Mouse (Mus musculus) embryonic facial prominence, embryonic 13.5 days (tissue): ENCODE measurements around the gene Sez6l. TPM values are rescaled to one million over a fixed set of nuclear protein-coding genes. Genes with fewer than 3 reads are reported as not detected.
A peak's percentile ranks its signal among the peaks of the same experiment; 100 is the strongest.

ENCODE experiments used
- ATAC-seq: fragments of 200-750 bp; cut with Nextera tagmentation; 2 replicates; pipeline ENCODE4 v1.8.0; 2017; ENCODE audit warnings: low read depth; ENCODE audit not compliant: insufficient number of reproducible peaks, insufficient read depth, low FRiP score, low TSS enrichment
- H3K27ac ChIP-seq: fragments of 300-500 bp; sonication (generic); 2 replicates; pipeline ENCODE4 v1.5.1; 2015; ENCODE audit warnings: moderate library complexity, mild to moderate bottlenecking, inconsistent platforms
- H3K27me3 ChIP-seq: fragments of 300-500 bp; sonication (generic); 2 replicates; pipeline ENCODE4 v1.6.1; 2015; ENCODE audit warnings: mild to moderate bottlenecking, inconsistent platforms
- H3K36me3 ChIP-seq: fragments of 300-500 bp; sonication (generic); 2 replicates; pipeline ENCODE4 v1.6.1; 2015; ENCODE audit warnings: mild to moderate bottlenecking, inconsistent platforms
- H3K4me1 ChIP-seq: fragments of 300-500 bp; sonication (generic); 2 replicates; pipeline ENCODE4 v1.6.1; 2015; ENCODE audit warnings: inconsistent platforms
- H3K4me2 ChIP-seq: fragments of 300-500 bp; sonication (generic); 2 replicates; pipeline ENCODE4 v1.6.1; 2015; ENCODE audit warnings: moderate library complexity, mild to moderate bottlenecking, inconsistent platforms
- H3K4me3 ChIP-seq: fragments of 300-500 bp; sonication (generic); 2 replicates; pipeline ENCODE4 v1.5.1; 2015; ENCODE audit warnings: mild to moderate bottlenecking, inconsistent platforms
- H3K9ac ChIP-seq: fragments of 300-500 bp; sonication (generic); 2 replicates; pipeline ENCODE4 v1.6.1; 2015; ENCODE audit warnings: mild to moderate bottlenecking, inconsistent platforms
- H3K9me3 ChIP-seq: fragments of 300-500 bp; sonication (generic); 2 replicates; pipeline ENCODE4 v1.6.1; 2016; ENCODE audit warnings: inconsistent platforms
- WGBS: fragments of 180-500 bp; shearing (Covaris S2); methylation state at CpG from one replicate; pipeline ENCODE4 v1.1.7; 2015; ENCODE audit warnings: mixed read lengths; 5-methylcytosine and 5-hydroxymethylcytosine counted together
- polyA plus RNA-seq: library from polyadenylated mRNA; unstranded; fragments of >200 nt; fragmentation: Nextera tagmentation; extraction: Ambion mirVana; gene quantifications from 2 replicates; pipeline ENCODE4 v1.2.1, GENCODE M21; 2015

Gene Sez6l
- polyA plus RNA-seq, 1 experiment from 2014 or later = 2.0 TPM

- ATAC-seq = no peak
- H3K4me2 ChIP-seq = no peak overlapping the region
- 53% methylated on average over 8 of the region's 8 CpGs for WGBS
- no peak overlapping the region for H3K27ac ChIP-seq
- no peaks in the 10 kb centered on the region for H3K36me3 ChIP-seq
- H3K9me3 ChIP-seq = no peaks in the 10 kb centered on the region; the same call in 1 of the 2 replicates
- no peak overlapping the region for H3K9ac ChIP-seq
- H3K4me3 ChIP-seq = no peak overlapping the region
- peaks cover 5% of the 10 kb centered on the region; the same call in 1 of the 2 replicates for H3K27me3 ChIP-seq
- peaks cover 16% of the 10 kb centered on the region; the same call in 1 of the 2 replicates for H3K4me1 ChIP-seq
These were observed 45.9 kb downstream of the Sez6l start for GRCm38 (mm10) chr5:112531111-112531510.

- Histone ChIP-seq H3K36me3 (no peaks in the 10 kb centered on the region), H3K9me3 (no peaks in the 10 kb centered on the region), H3K9ac (no peak overlapping the region), H3K4me3 (no peak overlapping the region), H3K27me3 (peaks cover 3% of the 10 kb centered on the region; the same call in 1 of the 2 replicates), H3K4me2 (no peak overlapping the region), H3K27ac (no peak overlapping the region), H3K4me1 (peaks cover 17% of the 10 kb centered on the region)
- 83% methylated on average over 19 of the region's 19 CpGs for WGBS
- no peak for ATAC-seq
These were observed 50.0 kb downstream of the Sez6l start for GRCm38 (mm10) chr5:112526936-112527335.

GRCm38 (mm10) chr5:112526435-112526834 lies 50.5 kb downstream of the Sez6l start:
- Histone ChIP-seq H3K4me1 (peaks cover 22% of the 10 kb centered on the region), H3K9me3 (no peaks in the 10 kb centered on the region), H3K9ac (no peak overlapping the region), H3K36me3 (no peaks in the 10 kb centered on the region), H3K4me3 (no peak overlapping the region), H3K27ac (no peak overlapping the region), H3K27me3 (peaks cover 8% of the 10 kb centered on the region), H3K4me2 (no peak overlapping the region)
- ATAC-seq = no peak
- WGBS = 70% methylated on average over 7 of the region's 7 CpGs

GRCm38 (mm10) chr5:112525980-112526379 lies 51.0 kb downstream of the Sez6l start:
- Histone ChIP-seq H3K27me3 (peaks cover 11% of the 10 kb centered on the region), H3K4me2 (no peak overlapping the region), H3K27ac (no peak overlapping the region), H3K4me1 (peaks cover 22% of the 10 kb centered on the region), H3K9ac (no peak overlapping the region), H3K4me3 (no peak overlapping the region), H3K9me3 (no peaks in the 10 kb centered on the region), H3K36me3 (no peaks in the 10 kb centered on the region)
- ATAC-seq = no peak
- 83% methylated on average over 3 of the region's 3 CpGs for WGBS

- ATAC-seq = no peak
- H3K36me3 ChIP-seq = no peaks in the 10 kb centered on the region
- no peak overlapping the region for H3K4me3 ChIP-seq
- no peak overlapping the region for H3K4me2 ChIP-seq
- H3K4me1 ChIP-seq = peaks cover 27% of the 10 kb centered on the region
- peaks cover 11% of the 10 kb centered on the region for H3K27me3 ChIP-seq
- H3K9ac ChIP-seq = no peak overlapping the region
- H3K27ac ChIP-seq = no peak overlapping the region
- no peaks in the 10 kb centered on the region for H3K9me3 ChIP-seq
- WGBS = 60% methylated on average over 5 of the region's 5 CpGs
These were observed 51.7 kb downstream of the Sez6l start for GRCm38 (mm10) chr5:112525271-112525670.

GRCm38 (mm10) chr5:112523796-112524195 lies 53.2 kb downstream of the Sez6l start:
- ATAC-seq = no peak
- H3K9me3 ChIP-seq = no peaks in the 10 kb centered on the region
- peaks cover 24% of the 10 kb centered on the region for H3K4me1 ChIP-seq
- no peak overlapping the region for H3K4me3 ChIP-seq
- H3K27ac ChIP-seq = no peak overlapping the region
- H3K9ac ChIP-seq = no peak overlapping the region
- no peak overlapping the region for H3K4me2 ChIP-seq
- H3K36me3 ChIP-seq = no peaks in the 10 kb centered on the region
- peaks cover 11% of the 10 kb centered on the region for H3K27me3 ChIP-seq
- WGBS = 96% methylated on average over 2 of the region's 2 CpGs

GRCm38 (mm10) chr5:112523331-112523730 lies 53.7 kb downstream of the Sez6l start:
- Histone ChIP-seq H3K9me3 (no peaks in the 10 kb centered on the region), H3K4me3 (no peak overlapping the region), H3K36me3 (no peaks in the 10 kb centered on the region), H3K27ac (no peak overlapping the region), H3K27me3 (peaks cover 11% of the 10 kb centered on the region), H3K4me1 (peaks cover 21% of the 10 kb centered on the region), H3K9ac (no peak overlapping the region), H3K4me2 (no peak overlapping the region)
- 80% methylated on average over 4 of the region's 4 CpGs for WGBS
- no peak for ATAC-seq

- Histone ChIP-seq H3K4me1 (peaks cover 21% of the 10 kb centered on the region), H3K9ac (no peak overlapping the region), H3K27me3 (peaks cover 11% of the 10 kb centered on the region), H3K4me3 (no peak overlapping the region), H3K36me3 (no peaks in the 10 kb centered on the region), H3K9me3 (no peaks in the 10 kb centered on the region), H3K4me2 (peak overlapping the region; percentile 24), H3K27ac (no peak overlapping the region)
- 11% methylated on average over 19 of the region's 19 CpGs for WGBS
- no peak for ATAC-seq
These were observed 55.1 kb downstream of the Sez6l start for GRCm38 (mm10) chr5:112521703-112522527.

GRCm38 (mm10) chr5:112520826-112521702 lies 55.9 kb downstream of the Sez6l start:
- Histone ChIP-seq H3K4me1 (peaks cover 21% of the 10 kb centered on the region), H3K27ac (no peak overlapping the region), H3K27me3 (peaks cover 11% of the 10 kb centered on the region), H3K4me3 (no peak overlapping the region), H3K36me3 (no peaks in the 10 kb centered on the region), H3K4me2 (peak overlapping the region; percentile 24; the same call in 1 of the 2 replicates), H3K9ac (no peak overlapping the region), H3K9me3 (no peaks in the 10 kb centered on the region)
- 5% methylated on average over 8 of the region's 8 CpGs for WGBS
- peak; percentile 64; the same call in 1 of the 2 replicates for ATAC-seq

- WGBS = 81% methylated on average over 2 of the region's 2 CpGs
These were observed 58.2 kb downstream of the Sez6l start for GRCm38 (mm10) chr5:112518773-112519172.

GRCm38 (mm10) chr5:112517454-112517853 lies 59.5 kb downstream of the Sez6l start:
- WGBS = 89% methylated on average over 9 of the region's 9 CpGs
- H3K4me1 ChIP-seq = peaks cover 17% of the 10 kb centered on the region
- no peak for ATAC-seq
- H3K27me3 ChIP-seq = peaks cover 11% of the 10 kb centered on the region
- no peak overlapping the region for H3K4me2 ChIP-seq
- H3K27ac ChIP-seq = no peak overlapping the region
- no peak overlapping the region for H3K4me3 ChIP-seq
- H3K9ac ChIP-seq = no peak overlapping the region
- no peaks in the 10 kb centered on the region for H3K36me3 ChIP-seq
- no peaks in the 10 kb centered on the region for H3K9me3 ChIP-seq

More at GRCm38 (mm10) chr5:112518773-112519172, 58.2 kb downstream of the Sez6l start:
- no peak overlapping the region for H3K9ac ChIP-seq
- peaks cover 17% of the 10 kb centered on the region for H3K4me1 ChIP-seq
- no peak overlapping the region for H3K4me2 ChIP-seq
- no peak for ATAC-seq
- no peaks in the 10 kb centered on the region for H3K9me3 ChIP-seq
- no peaks in the 10 kb centered on the region for H3K36me3 ChIP-seq
- no peak overlapping the region for H3K4me3 ChIP-seq
- H3K27ac ChIP-seq = no peak overlapping the region
- peaks cover 11% of the 10 kb centered on the region for H3K27me3 ChIP-seq
